In genomic region chr7:142523200-142523990, GRCm38 (mm10) we compare ENCODE assay signal across 11 mouse cellular contexts. TPM values are rescaled to one million over a fixed set of nuclear protein-coding genes. Genes with fewer than 3 reads are reported as not detected.
DNase-seq lines count a peak whose midpoint lies in the region; ATAC-seq and TF ChIP-seq lines count a peak whose summit lies in the region.
"Had no signal": no experiment of that assay in that cellular context is flagged by ENCODE, and none has a peak within 500 bp of the region (broad histone marks: within the 10 kb centered on the region; RNA-seq: fewer than 3 reads in every experiment).

No protein-coding gene starts in this region.

- TF ChIP-seq EP300 in ES-Bruce4 (IDR thresholded peaks at IDR 0.05; ENCODE audit: insufficient read depth, low read depth, low read length): peak; percentile 58; the same call in 1 of the 2 replicates

- H3K9me3 ChIP-seq in heart, embryonic 11.5 days (replicated peaks; ENCODE audit: control insufficient read depth, low read length): no peaks in the 10 kb centered on the region
- no peaks in the 10 kb centered on the region for H3K9me3 ChIP-seq in ES-Bruce4 (replicated peaks; ENCODE audit: control insufficient read depth, insufficient read depth, low read length, poor library complexity, severe bottlenecking)
- no peaks in the 10 kb centered on the region for H3K9me3 ChIP-seq in heart, embryonic 14.5 days (ENCODE audit: control insufficient read depth, low read length)
- no peaks in the 10 kb centered on the region for H3K9me3 ChIP-seq in liver, embryonic 11.5 days (ENCODE audit: control insufficient read depth, low read length)
- H3K9me3 ChIP-seq: hindbrain, embryonic 15.5 days had no signal

- no peak for TF ChIP-seq CTCF in ES-Bruce4 (IDR thresholded peaks at IDR 0.05; ENCODE audit: low read depth, low read length)
- no peak for TF ChIP-seq CTCF in cerebellum, adult 2 months (IDR thresholded peaks at IDR 0.05; ENCODE audit: borderline replicate concordance, insufficient read depth, low read depth, low read length)

- 25% methylated on average over 17 of the region's 17 CpGs for WGBS in heart, embryonic 11.5 days (ENCODE audit: insufficient replicate concordance)
- 16% methylated on average over 17 of the region's 17 CpGs for WGBS in heart, embryonic 14.5 days
- 44% methylated on average over 17 of the region's 17 CpGs for WGBS in liver, embryonic 11.5 days
- 71% methylated on average over 17 of the region's 17 CpGs for WGBS in cerebellum, adult 2 months

- peak overlapping the region; percentile 93 for H3K27ac ChIP-seq in heart, embryonic 11.5 days (ENCODE audit: low read depth, low read length)
- no peak overlapping the region for H3K27ac ChIP-seq in ES-Bruce4 (ENCODE audit: insufficient read depth, low read length)
- peak overlapping the region; percentile 84 for H3K27ac ChIP-seq in heart, embryonic 14.5 days (replicated peaks in 1 of 2; ENCODE audit: control insufficient read depth in 1 of 2, insufficient read depth in 1 of 2, low read depth in 2 of 2, low read length in 2 of 2)
- peak overlapping the region; percentile 70 for H3K27ac ChIP-seq in liver, embryonic 11.5 days (ENCODE audit: low read depth, low read length)
- no peak overlapping the region for H3K27ac ChIP-seq in cerebellum, adult 2 months (ENCODE audit: insufficient read depth, low read length)
- H3K27ac ChIP-seq: hindbrain, embryonic 15.5 days had no signal

- peak overlapping the region; percentile 14; the same call in 1 of the 2 replicates for H3K4me2 ChIP-seq in heart, embryonic 11.5 days
- H3K4me2 ChIP-seq in heart, embryonic 14.5 days (ENCODE audit: low read length): peak overlapping the region; percentile 46
- no peak overlapping the region for H3K4me2 ChIP-seq in liver, embryonic 11.5 days
- H3K4me2 ChIP-seq: hindbrain, embryonic 15.5 days had no signal

- no peaks in the 10 kb centered on the region for H3K36me3 ChIP-seq in heart, embryonic 11.5 days (ENCODE audit: control insufficient read depth, insufficient read depth, low read length)
- H3K36me3 ChIP-seq in ES-Bruce4 (ENCODE audit: control insufficient read depth, insufficient read depth, low read length, poor library complexity, severe bottlenecking): no peaks in the 10 kb centered on the region
- H3K36me3 ChIP-seq in heart, embryonic 14.5 days (ENCODE audit: control insufficient read depth, insufficient read depth, low read length): no peaks in the 10 kb centered on the region
- no peaks in the 10 kb centered on the region for H3K36me3 ChIP-seq in liver, embryonic 11.5 days (ENCODE audit: control insufficient read depth, insufficient read depth, low read length)
- H3K36me3 ChIP-seq: hindbrain, embryonic 15.5 days had no signal

- peaks cover 47% of the 10 kb centered on the region for H3K4me1 ChIP-seq in heart, embryonic 11.5 days (ENCODE audit: control insufficient read depth, insufficient read depth, low read length)
- no peaks in the 10 kb centered on the region for H3K4me1 ChIP-seq in ES-Bruce4 (ENCODE audit: control insufficient read depth, insufficient read depth, low read length)
- H3K4me1 ChIP-seq in heart, embryonic 14.5 days (ENCODE audit: control insufficient read depth in 2 of 2, insufficient read depth in 2 of 2, low read length in 2 of 2): peaks cover 32 to 46% of the 10 kb centered on the region in 2 experiments
- peaks cover 57% of the 10 kb centered on the region for H3K4me1 ChIP-seq in liver, embryonic 11.5 days (replicated peaks; ENCODE audit: control insufficient read depth, insufficient read depth, low read length)
- H3K4me1 ChIP-seq in cerebellum, adult 2 months (ENCODE audit: control insufficient read depth, insufficient read depth, low read length): no peaks in the 10 kb centered on the region
- H3K4me1 ChIP-seq: hindbrain, embryonic 15.5 days had no signal

- ATAC-seq in heart, embryonic 11.5 days (replicated peaks; ENCODE audit: insufficient number of reproducible peaks, low FRiP score, low TSS enrichment): no peak
- ATAC-seq in heart, embryonic 14.5 days (ENCODE audit: insufficient number of reproducible peaks, insufficient read depth, low FRiP score, low read depth): no peak
- ATAC-seq in liver, embryonic 11.5 days (replicated peaks; ENCODE audit: low FRiP score): no peak

- peak overlapping the region; percentile 28 for H3K9ac ChIP-seq in heart, embryonic 11.5 days (ENCODE audit: low read depth, low read length)
- H3K9ac ChIP-seq in ES-Bruce4 (ENCODE audit: low read depth, poor library complexity, severe bottlenecking): no peak overlapping the region
- H3K9ac ChIP-seq in heart, embryonic 14.5 days (ENCODE audit: low read length): peak overlapping the region; percentile 64
- no peak overlapping the region; the same call in 1 of the 2 replicates for H3K9ac ChIP-seq in liver, embryonic 11.5 days (ENCODE audit: low read depth, low read length)
- H3K9ac ChIP-seq: hindbrain, embryonic 15.5 days had no signal

- TF ChIP-seq POLR2A in ES-Bruce4 (IDR thresholded peaks at IDR 0.05; ENCODE audit: insufficient read depth, low read length): no peak
- no peak for TF ChIP-seq POLR2A in cerebellum, adult 2 months (IDR thresholded peaks at IDR 0.05; ENCODE audit: borderline replicate concordance, insufficient read depth, low read length)

- no peak for DNase-seq in heart, adult 18-20 months
- no peak for DNase-seq in liver, embryonic 11.5 days (ENCODE audit: low spot score)
- no peak for DNase-seq in spleen, postnatal 10 days (ENCODE audit: low spot score in 2 of 2)
- no peak for DNase-seq in thymus, postnatal 10 days (ENCODE audit: low spot score in 2 of 2)
- no peak for DNase-seq in cerebellum, adult 2 months

- no peak overlapping the region for H3K4me3 ChIP-seq in heart, embryonic 11.5 days (ENCODE audit: low read depth, low read length)
- no peak overlapping the region for H3K4me3 ChIP-seq in ES-Bruce4 (ENCODE audit: low read depth, low read length)
- no peak overlapping the region for H3K4me3 ChIP-seq in heart, embryonic 14.5 days (ENCODE audit: control insufficient read depth in 1 of 2, insufficient read depth in 1 of 2, low read depth in 1 of 2, low read length in 2 of 2)
- H3K4me3 ChIP-seq in liver, embryonic 11.5 days (ENCODE audit: low read depth, low read length): no peak overlapping the region
- H3K4me3 ChIP-seq in cerebellum, adult 2 months (replicated peaks; ENCODE audit: insufficient read depth, low read depth, low read length): no peak overlapping the region
- H3K4me3 ChIP-seq: hindbrain, embryonic 15.5 days had no signal

- H3K27me3 ChIP-seq in heart, embryonic 11.5 days (ENCODE audit: control insufficient read depth, insufficient read depth, low read length): no peaks in the 10 kb centered on the region
- H3K27me3 ChIP-seq in ES-Bruce4 (ENCODE audit: control insufficient read depth, insufficient read depth, low read length, poor library complexity, severe bottlenecking): no peaks in the 10 kb centered on the region
- H3K27me3 ChIP-seq in heart, embryonic 14.5 days (ENCODE audit: control insufficient read depth, insufficient read depth, low read length): no peaks in the 10 kb centered on the region
- H3K27me3 ChIP-seq in liver, embryonic 11.5 days (replicated peaks; ENCODE audit: control insufficient read depth, insufficient read depth, low read length): no peaks in the 10 kb centered on the region
- no peaks in the 10 kb centered on the region for H3K27me3 ChIP-seq in cerebellum, adult 2 months (ENCODE audit: control insufficient read depth, insufficient read depth, low read length)
- H3K27me3 ChIP-seq: hindbrain, embryonic 15.5 days had no signal

RNA-seq across cellular contexts. Expression of gene Mrpl23, which starts 9.1 kb away (rescaled TPM):
- 15.4 and 19.3 TPM in 2 replicates for polyA plus RNA-seq in heart, embryonic 11.5 days (2014; fragmentation: Nextera tagmentation; extraction: Ambion mirVana)
- 10 to 100 TPM; 12.2 to 29.0 TPM for total RNA-seq in heart, adult 18-20 months (2021)
- 15.1 and 15.2 TPM in 2 replicates for polyA plus RNA-seq in ES-Bruce4 (2011; ENCODE audit: insufficient read depth, insufficient read length, low read depth, missing spikeins)
- 23.5 and 23.8 TPM in 2 replicates for polyA plus RNA-seq in heart, embryonic 14.5 days (2014; fragmentation: Nextera tagmentation; extraction: Ambion mirVana)
- 20.8 and 22.2 TPM in 2 replicates for polyA plus RNA-seq in liver, embryonic 11.5 days (2014; fragmentation: Nextera tagmentation; extraction: Ambion mirVana)
- polyA plus RNA-seq in cerebellum, adult 2 months (2012; rRNA removed): 81.9 and 87.2 TPM in 2 replicates

RNA-seq across cellular contexts. Expression of gene Tnnt3, which starts 24.8 kb away (rescaled TPM):
- 16.0 and 16.3 TPM in 2 replicates for polyA plus RNA-seq in heart, embryonic 11.5 days (2014; fragmentation: Nextera tagmentation; extraction: Ambion mirVana)
- total RNA-seq in heart, adult 18-20 months (2021): under 1 TPM in 1 of 2 experiments, not detected in 1; 0.67 TPM
- 2.1 and 2.7 TPM in 2 replicates for polyA plus RNA-seq in ES-Bruce4 (2011; ENCODE audit: insufficient read depth, insufficient read length, low read depth, missing spikeins)
- polyA plus RNA-seq in heart, embryonic 14.5 days (2014; fragmentation: Nextera tagmentation; extraction: Ambion mirVana): 3.9 and 5.8 TPM in 2 replicates
- polyA plus RNA-seq in liver, embryonic 11.5 days (2014; fragmentation: Nextera tagmentation; extraction: Ambion mirVana): 1.5 and 2.4 TPM in 2 replicates
- polyA plus RNA-seq in cerebellum, adult 2 months (2012; rRNA removed): 0.39 and 0.65 TPM in 2 replicates
- total RNA-seq: left cerebral cortex, postnatal 10 days; megakaryocyte-erythroid progenitor cell, adult 5-6 weeks had no signal

Comparison
In these comparisons a context has a peak if more than half of its experiments do, and no peak if none do; other contexts are left out.
1. H3K27ac ChIP-seq: peak in heart, embryonic 11.5 days (single experiment), heart, embryonic 14.5 days (2 of 2) and liver, embryonic 11.5 days (single experiment); none in ES-Bruce4 (single experiment) and cerebellum, adult 2 months (single experiment).
2. H3K9ac ChIP-seq: peak in heart, embryonic 11.5 days (single experiment) and heart, embryonic 14.5 days (single experiment); none in ES-Bruce4 (single experiment) and liver, embryonic 11.5 days (single experiment).